Mouse (Mus musculus): ENCODE measurements around the gene Galnt12. TPM values are rescaled to one million over a fixed set of nuclear protein-coding genes. Genes with fewer than 3 reads are reported as not detected.

Gene Galnt12
- total RNA-seq, 1 experiment from 2014 or later: 1.4 TPM

DNA sequence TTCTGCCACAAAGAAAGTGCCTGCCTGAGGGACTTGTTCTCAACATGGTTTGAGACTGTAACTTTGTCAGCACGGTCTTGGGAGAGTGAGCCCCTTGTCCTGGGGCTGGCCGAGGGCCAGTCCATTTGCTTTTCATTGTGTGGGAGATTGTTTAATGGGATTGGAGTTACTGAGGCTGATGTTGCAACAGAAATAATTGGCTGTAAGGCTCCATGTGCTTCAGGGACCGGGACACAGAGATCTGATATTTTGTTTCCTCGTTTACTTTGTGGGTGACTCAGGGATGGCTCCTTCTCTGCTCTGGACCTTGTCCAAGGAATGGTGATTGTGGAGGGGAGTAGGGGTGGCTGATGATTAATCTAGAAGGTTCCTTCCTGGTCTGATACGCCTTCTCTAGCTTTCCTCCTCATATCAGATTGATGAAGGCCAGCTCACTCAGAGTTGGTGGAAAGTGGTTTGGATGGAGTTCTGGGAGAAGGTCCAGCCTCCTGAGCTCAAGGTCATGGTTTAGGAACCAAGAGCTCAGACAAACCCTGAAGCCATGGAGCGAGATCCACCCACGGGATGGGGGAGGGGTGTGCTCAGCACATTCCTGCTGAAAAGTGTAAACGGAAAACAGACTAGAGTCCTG, 60.0 kb downstream of the Galnt12 start:
- DNase-seq: peak; percentile 45

DNA sequence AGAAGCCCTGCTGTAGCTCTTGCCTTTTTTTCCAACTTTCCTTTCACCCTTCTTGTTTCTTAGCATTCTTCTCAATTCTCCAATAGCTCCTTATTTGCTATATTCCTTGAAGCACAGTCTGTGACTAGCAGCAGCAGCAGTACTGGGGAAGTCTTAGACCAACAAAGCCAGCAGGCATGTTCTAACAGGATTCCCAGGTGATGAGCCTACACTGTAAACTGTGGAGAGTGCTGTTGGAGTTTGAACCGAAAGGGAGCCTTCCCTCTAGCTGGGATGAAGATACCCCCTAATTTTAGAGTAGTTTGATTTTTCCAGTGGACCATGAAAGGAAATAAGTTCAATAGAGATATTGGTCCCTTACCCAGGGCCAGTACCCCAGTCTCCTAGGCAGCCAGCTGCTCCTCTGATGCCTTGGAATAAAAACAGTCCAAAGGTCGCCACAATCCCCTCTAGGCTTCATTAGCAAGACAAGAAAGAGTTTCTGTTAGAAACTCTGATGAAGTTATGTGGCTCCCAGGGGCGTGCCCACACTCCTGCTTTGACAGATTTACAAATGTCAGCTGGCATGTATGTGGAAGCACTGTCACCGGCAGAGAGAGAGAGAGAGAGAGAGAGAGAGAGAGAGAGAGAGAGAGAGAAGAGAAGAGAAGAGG, 69.5 kb downstream of the Galnt12 start:
- no peak for DNase-seq

DNA sequence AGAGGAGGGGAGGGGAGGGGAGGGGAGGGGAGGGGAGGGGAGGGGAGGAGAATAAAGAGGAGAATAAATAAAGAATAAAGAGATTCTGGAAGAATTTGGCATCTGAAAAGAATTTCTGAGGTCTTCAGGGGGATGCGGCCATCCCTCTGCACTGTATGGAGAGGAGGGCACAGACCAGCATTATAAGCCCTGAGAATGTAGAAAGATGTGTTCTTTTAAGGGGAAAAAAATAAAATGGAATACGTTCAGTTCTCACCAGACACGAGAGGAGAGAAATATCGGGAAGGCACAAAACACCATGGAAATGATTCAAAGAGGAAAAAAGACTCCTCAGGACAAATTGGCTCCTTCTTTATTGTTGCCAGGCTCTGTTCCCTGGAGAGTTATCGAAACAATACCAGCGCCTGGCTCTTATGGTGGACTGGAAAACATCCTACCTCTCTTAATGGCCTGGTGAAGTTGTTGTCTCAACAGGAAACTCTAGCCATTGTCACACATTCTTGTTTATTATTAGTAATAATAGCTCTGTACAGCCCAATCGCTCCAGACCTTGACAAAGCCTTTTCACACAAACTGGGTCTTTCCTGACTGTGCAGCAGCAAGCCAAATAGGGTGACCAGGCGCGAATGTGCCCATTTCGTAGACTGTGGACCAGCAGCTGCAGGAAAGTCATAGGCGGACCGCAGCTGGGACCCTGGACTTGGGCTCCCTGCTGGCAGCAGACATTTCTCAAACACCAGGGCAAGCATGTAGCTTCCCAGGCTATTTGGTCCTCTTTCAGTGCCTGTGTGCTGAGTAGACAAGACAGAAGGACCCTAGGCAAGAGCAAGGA, 70.3 kb downstream of the Galnt12 start:
- no peak for DNase-seq

DNA sequence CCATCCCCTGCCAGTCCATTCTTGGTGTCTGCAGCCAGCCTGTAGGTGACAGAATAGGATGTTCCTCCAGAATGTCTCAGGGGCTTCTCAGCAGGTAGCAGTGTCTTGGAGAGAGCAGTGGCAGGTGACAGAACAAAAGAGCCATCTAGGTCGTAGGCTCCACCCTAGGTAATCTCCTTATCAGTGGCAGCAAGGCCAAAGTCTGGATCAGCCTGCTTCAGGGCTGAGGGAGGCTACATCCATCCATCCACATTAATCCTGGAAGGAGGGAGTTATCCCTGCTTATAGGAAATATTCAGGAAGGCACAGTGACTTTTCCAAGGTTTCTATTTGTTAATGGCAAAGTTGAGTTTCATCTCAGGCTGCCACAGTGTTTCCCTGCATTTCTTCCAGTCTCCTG, 80.6 kb downstream of the Galnt12 start:
- DNase-seq: no peak

Other genes with a start within 250 kb of the Galnt12 start
- gene Gabbr2, start 100.0 kb upstream of the Galnt12 start, total RNA-seq (2021): 0.27 TPM in 1 of 2 replicates, not detected in the other
- 5.6 and 6.8 TPM in 2 replicates for gene Anks6, start 34.5 kb upstream of the Galnt12 start, total RNA-seq (2021)
- gene Col15a1, start 116.3 kb downstream of the Galnt12 start, total RNA-seq (2021): 36.1 and 38.6 TPM in 2 replicates